Mouse (Mus musculus) mouse trophoblast stem cell (cell line): Measurements from ENCODE around the gene Trpv4.

Experiments used
- in situ Hi-C, 2 experiments: fragments of 300-500 bp; cut with MseI, MboI; formaldehyde crosslinking; loops; 2 replicates in 1 of 2; 3 replicates in 1 of 2; pipeline ENCODE4 v1.15.1; 2025

The Trpv4 gene

DNA sequence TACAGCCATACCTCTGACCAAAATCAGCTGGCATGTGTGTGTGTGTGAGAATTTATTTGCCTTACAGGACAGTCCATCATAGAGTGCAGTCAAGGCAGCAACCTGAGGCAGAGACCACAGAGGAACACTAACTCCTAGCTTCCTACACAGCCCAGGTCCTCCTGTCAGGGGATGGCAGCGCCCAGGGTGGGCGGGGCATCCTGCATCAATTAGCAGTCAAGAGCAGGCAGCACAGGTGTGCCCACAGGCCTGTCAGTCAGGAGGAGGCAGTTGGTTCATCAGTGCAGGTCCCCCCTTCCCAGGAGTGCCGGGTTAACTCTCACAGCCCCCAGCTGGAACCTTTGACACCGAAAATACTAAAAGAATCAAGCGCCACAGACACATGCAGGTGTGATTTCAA, 10.8 kb upstream of the Trpv4 start:
- in situ Hi-C loops = loop anchor here in 1 of 2 experiments (5.0 kb wide), 1 partner anchor 37 kb away; no protein-coding TSS in a partner anchor

DNA sequence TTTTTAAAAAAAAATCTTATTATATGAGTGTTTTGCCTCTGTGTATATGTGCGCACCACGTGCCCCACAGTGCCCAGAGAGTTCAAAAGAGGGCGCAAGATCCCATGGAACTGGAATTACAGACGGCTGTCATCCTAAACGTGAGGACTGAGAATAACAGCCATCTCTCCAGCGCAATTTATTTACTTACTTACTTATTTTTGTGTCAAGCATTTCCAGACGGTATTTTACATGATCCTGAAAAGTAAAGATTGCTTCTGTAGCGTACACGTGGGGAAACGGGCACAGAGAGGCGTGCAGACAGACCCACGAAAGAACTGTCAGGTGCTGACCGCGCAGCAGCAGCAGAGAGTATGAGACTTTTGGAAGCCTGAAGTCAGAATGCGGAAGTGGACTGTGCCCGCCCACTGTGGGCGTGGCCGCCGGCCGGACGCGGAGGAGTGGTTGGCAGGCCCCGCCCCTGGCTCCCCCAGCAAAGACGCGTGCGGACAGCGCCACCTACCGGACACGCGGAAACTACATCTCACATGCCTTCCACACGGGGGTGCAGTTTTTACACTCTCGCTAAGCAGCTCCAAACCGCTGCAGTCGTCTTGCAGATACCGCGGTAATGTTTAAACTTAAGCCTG, 9.1 kb upstream of the Trpv4 start:
- in situ Hi-C loops = loop anchor here in 1 of 2 experiments (5.0 kb wide), 1 partner anchor 35 kb away; no protein-coding TSS in a partner anchor

DNA sequence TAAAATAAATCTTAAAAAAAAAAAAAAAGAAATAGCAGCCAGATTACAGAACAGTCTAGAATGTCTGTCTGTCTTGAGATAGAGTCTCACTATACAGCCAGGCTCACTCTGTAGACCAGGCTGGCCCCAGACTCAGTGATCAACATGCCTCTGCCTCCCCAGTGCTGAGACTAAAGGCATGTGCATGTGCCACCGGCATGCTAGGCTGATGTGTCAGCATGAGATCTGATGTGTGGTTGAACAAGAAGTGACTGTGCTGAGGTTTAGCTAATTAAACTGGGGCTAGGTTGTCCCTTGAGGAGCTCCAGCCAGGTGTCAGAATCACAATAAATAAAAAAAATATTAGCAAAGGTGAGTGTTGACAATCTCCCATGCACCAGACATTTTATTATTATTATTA, 8.4 kb upstream of the Trpv4 start:
- in situ Hi-C loops = loop anchor here in 1 of 2 experiments (5.0 kb wide), 1 partner anchor 34 kb away; no protein-coding TSS in a partner anchor

DNA sequence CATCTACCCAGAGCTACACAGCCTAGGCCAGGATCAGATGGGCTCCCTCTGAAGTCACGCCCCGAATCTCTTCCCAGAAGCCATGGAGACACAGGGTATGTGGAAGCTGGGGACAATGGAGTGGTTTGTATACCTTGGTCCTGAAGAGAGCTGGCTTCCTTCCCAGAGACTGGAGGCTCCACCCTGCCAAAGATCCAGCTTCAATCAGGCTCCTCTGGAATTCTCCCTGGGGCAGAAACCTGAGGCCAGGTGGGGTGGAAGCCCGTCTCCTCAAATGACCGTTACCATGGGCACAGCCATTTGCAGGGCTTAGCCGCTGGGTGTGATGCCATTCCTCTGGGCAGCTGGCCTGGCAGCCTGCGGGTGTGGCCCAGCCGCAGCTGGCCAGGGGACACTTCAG, 6.5 kb upstream of the Trpv4 start:
- in situ Hi-C loops = loop anchor here in 1 of 2 experiments (5.0 kb wide), 1 partner anchor 32 kb away; no protein-coding TSS in a partner anchor

DNA sequence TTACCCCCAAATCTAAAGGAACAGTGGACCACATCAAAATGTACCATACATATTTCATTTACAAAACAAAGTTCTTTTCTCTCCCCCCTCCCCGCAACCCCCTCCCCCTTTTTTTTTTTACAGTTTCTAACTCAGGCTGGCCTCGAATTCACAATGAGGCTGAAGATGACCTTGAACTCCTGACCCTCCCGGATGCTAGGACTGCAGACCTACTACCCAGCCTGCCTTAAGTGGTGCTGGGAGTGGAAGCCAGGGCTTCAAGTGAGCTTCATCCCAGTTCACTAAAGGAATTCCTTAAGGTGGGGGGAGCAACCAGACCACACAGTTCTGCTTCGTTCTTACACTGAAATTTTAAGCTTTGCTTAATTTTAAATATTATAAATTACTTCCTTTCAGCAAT, 5.9 kb upstream of the Trpv4 start:
- in situ Hi-C loops = no loop called here

DNA sequence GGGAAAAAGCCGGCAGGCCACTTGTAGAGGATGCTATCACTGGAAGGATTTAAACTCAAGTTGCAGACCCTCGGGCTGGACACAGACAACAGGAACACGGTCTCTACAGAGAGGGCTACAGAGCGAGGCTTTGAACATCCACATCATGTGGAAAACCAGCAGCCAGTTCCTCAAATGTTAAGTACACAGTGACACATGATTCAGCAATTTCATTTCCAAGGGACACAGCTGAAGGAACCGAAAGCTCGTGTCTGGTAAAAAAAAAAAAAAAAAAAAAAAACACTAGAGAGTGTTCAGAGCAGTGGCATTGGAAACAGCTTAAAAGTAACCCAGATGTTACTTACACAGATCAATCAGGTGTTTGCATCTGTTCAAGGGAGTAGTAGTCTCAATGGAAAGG, 2.8 kb upstream of the Trpv4 start:
- in situ Hi-C loops = no loop called here

DNA sequence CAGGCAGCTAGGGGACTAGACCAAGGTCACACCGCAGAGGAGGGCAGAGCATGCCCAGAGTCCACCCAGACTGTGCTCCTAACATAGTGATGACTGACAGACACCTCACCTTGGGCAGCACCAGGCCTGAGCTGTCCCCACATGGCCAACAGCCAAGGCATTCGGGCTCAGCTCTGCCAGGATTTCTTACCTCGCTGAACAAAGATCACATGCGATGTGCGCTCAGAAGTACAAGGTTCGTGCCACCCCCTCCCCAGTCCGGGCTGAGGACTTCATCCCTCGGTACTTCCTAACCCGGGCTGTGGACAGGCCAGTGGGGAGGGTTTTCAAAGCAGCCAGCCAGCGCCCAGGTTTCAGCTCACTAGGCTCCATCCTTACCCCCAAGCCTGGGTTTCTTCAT, 795 bp downstream of the Trpv4 start:
- in situ Hi-C loops = no loop called here

DNA sequence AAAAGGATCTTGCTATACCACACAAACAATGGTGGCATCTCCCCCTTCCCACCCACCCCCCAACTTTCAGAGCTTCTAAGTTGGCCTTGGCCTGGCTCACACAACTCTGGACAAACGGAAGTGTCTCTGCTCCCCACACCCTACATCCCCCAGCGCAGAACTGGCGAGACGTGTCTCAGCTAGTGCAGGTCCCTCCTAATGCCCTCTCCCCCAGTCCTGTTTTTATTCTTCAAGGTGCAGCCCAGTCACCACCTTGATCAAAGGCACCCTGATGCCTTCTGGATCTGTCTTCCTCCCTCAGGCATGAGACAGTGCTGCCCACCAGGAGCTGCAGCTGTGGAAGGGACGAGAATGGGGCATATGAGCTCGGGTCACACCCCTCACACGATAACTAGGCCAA, 1.9 kb downstream of the Trpv4 start:
- in situ Hi-C loops = no loop called here

DNA sequence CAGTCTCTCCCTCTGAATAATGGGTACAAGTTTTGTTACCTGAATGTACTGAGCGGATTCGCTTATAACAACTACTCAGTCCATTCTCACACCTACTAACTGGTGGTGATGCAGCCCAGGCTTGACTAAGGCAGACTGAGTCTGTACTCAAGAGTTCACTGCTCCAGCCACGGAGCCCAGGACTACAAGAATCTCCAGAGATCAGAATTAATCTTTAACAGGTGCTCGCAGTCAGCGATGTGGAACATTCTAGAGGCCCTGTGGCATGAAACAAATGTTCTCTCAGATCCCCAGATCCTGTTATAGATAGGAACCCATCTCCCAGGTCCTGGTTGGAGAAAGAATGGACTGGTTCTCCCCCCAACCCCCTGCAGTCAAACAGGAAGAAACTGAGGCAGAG, 2.5 kb downstream of the Trpv4 start:
- in situ Hi-C loops = no loop called here

DNA sequence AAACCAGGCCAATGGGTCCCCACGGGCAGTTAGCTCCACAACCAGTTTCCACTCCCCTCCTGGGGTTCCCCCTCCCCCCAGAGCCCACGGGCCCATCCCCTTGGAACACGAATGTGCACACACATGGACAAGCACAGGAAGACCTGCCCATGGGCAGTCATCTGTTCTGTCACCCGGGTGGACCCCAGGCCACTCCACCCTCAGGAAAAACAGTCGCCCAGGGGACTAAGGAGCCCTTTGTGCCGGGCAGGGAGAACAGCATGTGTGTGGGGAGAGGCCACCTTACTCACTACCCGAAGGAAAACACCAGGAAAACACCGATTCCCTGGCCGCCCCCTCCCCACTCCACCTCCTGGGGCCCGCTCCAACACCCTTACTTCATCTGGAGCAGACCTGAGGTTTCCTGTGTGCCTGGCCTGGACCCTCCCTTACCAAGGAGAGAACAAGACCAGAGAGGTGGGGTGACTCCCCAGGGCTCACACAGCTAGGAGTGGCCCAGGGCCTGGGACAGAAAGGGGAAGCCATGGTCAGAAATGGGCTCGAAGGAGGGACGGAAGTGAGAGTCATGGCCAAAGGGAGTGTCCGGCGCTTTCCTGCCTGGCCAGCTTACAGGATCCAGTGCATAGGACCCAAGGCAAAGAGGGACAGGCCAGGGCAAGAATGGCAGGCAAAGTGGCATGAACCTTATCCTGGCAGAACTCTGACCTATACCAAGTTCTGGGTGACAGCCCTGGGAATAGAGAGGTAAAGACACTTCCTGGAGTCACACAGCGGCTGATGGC, 4.4 kb downstream of the Trpv4 start:
- in situ Hi-C loops = no loop called here

DNA sequence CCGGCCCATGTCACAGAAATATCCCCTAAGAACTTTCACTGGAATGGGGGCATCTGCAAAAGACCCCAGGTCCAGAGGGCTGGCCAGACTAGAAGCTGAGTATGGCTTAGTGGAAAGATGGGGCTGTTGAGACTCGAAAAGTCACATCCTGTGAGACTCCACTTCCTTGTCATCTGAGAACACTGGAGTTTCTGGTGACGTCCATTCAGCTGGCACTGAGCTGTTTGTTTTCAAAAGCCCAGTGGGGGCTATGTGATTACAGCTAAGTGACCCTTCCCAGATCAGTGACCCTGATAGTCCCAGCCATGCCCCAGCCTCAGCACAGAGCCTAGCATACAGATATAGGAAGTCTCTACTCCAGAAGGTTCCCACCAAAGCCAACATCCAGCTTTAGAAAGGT, 6.8 kb downstream of the Trpv4 start:
- in situ Hi-C loops = no loop called here

DNA sequence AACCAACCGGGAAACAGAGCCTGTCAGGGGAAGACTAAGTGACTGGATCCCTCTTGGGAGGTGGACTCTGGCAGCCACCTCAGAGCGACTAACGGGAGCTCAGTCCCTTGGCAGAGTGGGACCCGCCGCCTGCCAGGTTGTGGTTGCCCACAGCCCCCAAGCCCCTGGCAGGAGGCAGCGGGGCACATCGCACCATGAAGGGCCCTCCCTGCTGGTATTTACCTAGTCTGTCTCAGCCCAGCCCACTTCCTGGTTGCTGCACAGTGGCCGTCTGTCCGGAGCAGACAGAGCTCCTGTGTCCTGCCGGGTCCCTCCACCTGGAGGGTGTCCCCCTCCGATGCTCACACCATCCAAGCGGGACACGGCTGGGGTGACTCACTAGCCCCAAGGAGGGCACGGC, 7.2 kb downstream of the Trpv4 start:
- in situ Hi-C loops = no loop called here

DNA sequence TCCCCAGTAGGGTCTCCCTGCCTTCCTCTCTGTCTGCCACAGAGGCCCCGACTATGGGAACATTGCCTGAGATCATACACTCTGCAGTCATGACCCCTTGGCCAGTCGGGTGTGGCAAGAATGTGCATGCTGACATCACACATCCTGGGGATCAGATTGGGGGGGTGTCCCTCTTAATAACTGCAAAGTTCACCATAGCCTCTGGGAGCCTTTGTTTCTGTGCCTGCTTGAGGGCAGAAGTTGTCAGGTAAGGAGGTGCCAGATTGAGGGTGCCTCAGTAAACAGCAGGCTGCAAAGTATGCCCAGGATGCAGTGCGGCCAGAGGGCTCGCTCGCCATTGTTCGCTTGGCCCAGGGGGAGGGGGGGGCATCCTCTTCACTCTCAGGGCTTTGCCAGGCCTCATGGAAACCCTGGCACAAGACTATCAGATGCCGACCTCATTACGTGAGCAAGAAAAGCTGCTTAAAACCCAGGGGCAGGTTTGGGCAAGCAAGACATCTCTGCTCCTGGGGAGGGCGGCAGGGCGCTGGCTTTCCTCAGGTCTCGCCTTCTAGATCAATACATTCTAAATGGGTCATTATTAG, 9.4 kb downstream of the Trpv4 start:
- in situ Hi-C loops = no loop called here

DNA sequence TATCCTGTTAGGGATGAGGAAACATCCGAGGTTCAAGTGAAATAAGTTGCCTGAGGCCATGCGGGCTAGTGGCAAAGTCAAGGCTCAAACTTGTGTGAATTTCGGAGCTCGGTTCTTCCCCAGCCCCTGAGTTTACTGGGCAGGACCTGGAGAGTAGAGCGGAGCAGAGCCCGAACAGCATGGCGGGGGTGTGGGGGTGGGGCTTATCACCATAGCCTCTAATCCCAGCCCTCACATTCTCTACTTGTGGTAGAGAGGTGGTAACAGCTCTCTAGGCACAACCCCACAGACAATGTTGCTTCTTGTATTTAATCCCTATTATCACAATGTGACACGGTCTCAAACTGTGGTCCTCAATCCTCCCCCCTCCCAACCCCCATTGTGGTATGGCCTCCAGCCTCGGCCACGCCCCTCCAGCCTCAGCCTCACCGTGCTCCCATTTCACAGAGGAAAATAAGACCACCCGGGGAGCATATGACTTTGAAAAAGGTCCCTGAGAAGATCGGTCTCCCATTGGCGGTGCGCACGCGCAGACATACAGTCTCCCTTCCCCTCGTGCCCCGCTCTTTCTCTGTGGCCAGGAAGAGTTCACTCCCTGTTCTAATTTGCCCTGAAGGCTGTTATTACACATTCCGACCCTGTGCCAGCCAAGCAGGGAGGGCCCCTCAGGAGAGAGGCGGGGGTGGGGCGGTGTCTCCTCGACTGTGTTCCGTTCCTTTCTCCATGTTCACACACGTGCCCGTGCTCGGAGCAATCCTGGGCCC, 10.8 kb downstream of the Trpv4 start:
- in situ Hi-C loops = no loop called here

DNA sequence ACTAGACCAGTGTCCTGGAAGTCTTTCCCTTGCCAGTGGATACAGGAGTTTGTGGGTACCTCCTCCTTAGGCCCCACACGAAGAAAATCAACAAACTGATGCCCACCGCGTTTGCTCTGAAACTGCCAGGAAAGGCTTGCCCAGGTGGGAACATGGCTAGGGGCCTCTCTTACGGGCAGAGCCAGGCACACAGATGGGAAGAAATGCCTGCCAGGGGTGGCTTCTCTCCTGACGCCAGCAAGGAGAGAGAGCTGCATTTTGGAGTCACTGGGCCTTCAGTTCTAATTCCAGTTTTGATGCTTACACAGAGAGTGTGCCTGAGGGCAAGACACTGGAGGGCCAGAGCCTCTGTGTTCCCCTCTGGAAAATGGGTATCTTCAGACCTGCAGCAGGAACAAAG, 12.3 kb downstream of the Trpv4 start:
- in situ Hi-C loops = no loop called here

DNA sequence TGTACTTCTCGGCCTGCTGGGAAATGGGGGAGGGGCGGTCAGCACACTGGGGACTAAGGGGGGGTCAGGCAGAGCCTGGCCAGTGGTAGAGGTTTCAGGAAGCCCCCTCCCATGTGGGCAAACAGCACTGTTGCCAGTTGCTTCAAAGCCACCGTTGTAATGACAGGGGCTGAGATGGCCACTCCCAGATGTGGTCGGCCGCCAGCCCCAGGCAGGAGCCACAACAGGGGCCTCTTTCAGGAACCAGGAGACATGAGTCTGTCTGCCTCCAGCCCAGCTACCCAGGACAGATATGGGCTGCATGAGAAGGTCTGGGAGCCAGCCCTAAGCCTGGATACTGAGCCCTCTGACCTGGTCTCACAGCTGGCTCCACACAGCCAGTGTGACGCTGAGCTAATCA, 13.3 kb downstream of the Trpv4 start:
- in situ Hi-C loops = no loop called here

DNA sequence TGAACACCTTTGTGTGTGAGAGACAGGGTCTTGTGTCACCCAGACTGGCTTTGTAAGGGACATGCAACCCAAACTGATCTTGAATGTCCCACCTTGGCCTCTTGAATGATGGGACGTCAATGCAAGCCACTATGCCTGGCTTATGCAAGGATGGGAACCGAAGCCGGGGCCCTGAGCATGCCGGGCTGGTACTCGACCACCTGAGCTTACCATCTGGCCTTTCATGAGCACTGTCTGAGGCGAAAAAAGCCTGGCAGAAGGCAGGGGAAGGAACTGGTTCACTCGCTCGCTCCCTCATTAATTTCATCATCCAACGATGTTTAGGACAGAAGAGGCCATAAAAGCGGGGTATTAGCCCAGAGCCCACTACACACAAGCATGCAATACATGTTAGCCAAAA, 17.4 kb downstream of the Trpv4 start:
- in situ Hi-C loops = no loop called here

DNA sequence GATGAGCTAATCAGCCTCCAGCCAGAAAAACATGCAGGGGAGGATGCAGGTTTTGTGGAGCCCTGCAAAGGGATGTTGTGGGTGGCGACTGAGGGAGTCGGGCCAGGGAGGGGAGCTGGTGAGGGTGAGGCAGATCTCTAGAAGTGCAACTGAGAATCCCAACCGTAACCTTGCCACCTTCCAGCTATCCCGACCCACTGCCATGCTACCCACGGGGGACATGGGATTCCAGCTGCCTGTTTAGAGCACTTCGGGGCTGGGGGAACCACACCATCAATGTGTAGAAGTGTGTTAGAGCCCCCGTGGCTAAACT, 18.6 kb downstream of the Trpv4 start:
- in situ Hi-C loops = no loop called here

DNA sequence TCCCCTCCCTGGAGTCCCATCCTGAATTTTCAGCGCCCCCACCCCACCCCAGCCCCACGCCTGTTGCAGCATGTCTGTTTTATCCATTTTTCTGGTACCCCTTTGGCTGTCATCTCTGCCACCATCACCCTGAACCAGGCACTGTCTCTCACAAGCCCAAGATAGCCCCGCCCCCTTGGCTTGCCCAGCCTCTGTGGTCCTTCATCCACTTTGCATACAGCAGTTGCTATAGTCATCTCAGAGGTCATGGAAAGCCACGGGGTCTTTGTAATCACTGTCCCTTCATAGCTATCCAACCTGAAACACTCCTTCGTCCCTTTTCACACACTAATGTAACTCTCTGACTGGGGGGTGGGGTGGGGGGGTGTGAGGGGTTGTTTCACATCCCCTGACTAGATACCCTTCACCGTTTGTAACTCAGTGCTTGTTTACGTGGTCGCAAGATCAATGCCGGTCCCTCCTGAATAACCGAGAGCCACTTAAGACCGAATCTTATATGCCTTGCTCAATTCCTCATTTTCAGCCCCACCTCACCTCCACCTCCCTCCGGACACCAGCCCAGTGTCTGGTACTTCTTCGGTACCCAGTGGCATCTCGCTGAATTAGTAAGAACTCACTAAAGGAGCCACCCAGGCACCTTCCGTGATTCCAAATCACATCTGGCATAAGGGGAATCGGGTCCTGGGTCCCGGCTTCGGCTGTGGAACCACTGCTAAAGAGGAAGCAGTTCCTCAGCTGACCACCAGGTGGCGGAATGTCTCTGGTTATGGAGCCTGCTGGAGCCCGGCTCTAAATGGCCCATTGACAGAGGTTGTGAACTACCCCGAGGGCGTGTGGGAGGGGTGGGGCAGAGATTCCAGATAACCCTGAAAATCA, 19.2 kb downstream of the Trpv4 start:
- in situ Hi-C loops = no loop called here

DNA sequence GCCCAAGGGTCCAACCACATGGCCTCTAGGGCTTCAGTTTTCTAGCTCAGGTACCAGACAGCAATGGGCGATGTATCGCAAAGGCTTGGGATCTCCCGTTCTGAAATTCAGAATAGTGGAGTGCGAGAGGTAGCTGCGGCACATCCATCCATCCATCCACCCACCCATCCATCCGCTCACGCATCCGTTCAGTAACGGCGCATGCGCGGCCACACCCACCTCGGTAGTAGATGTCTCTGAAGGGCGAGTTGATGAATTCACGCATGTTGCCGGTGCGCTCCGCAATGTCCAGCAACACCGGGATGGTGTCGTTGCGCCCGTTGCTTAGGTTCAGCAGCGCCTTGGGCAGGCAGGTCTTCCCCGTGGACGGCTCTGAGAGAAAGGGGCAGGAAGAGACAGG, 22.1 kb downstream of the Trpv4 start:
- in situ Hi-C loops = no loop called here

DNA sequence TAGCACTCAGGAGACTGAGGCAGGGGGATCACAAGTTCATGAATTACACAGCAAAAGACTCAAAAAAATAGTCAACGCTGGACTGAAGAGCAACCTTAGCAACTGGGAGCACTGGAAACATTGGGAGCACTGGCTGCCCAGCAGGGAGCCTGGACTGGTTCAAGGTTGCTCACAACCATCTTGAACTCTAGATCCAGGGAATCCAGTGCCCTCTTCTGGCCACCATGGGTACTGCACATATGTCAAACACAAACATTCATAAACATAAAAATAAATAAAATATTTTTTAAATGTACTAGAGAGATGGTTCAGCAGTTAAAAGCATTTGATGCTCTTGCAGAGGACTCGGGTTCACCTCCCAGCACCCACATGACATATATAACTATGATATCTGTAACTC, 26.9 kb downstream of the Trpv4 start:
- in situ Hi-C loops = loop anchor here in 1 of 2 experiments (5.0 kb wide), 1 partner anchor 36 kb away; no protein-coding TSS in a partner anchor
